Mouse (Mus musculus) heart, postnatal 0 days (tissue): ENCODE measurements around the gene Ltbp1. TPM values are rescaled to one million over a fixed set of nuclear protein-coding genes. Genes with fewer than 3 reads are reported as not detected.
A peak's percentile ranks its signal among the peaks of the same experiment; 100 is the strongest.

Experiments used
- ATAC-seq: fragments of 200-750 bp; cut with Nextera tagmentation; 2 replicates; pipeline ENCODE4 v1.8.0; 2017; ENCODE audit warnings: low read depth, moderate number of reproducible peaks, moderate library complexity; ENCODE audit not compliant: insufficient read depth
- DNase-seq: peaks from one replicate; pipeline ENCODE4 v3.0.0-alpha.2; 2016; ENCODE audit warnings: low spot score
- H3K27ac ChIP-seq: fragments of 300-500 bp; sonication (generic); 2 replicates; pipeline ENCODE4 v1.5.1; 2014; ENCODE audit warnings: low read depth, mild to moderate bottlenecking
- H3K27me3 ChIP-seq: fragments of 300-500 bp; sonication (generic); 2 replicates; pipeline ENCODE4 v1.6.1; 2014; ENCODE audit warnings: low read length, mixed read lengths; ENCODE audit not compliant: control insufficient read depth, insufficient read depth
- H3K36me3 ChIP-seq: fragments of 300-500 bp; sonication (generic); replicated peaks from 2 replicates; pipeline ENCODE4 v1.6.1; 2014; ENCODE audit warnings: low read length, mixed read lengths; ENCODE audit not compliant: control insufficient read depth, insufficient read depth
- H3K4me1 ChIP-seq: fragments of 300-500 bp; sonication (generic); 2 replicates; pipeline ENCODE4 v1.6.1; 2014; ENCODE audit warnings: antibody characterized with exemption; ENCODE audit not compliant: control insufficient read depth, insufficient read depth
- H3K4me2 ChIP-seq: fragments of 300-500 bp; sonication (generic); 2 replicates; pipeline ENCODE4 v1.6.1; 2014; ENCODE audit warnings: low read depth, mild to moderate bottlenecking, low read length, moderate library complexity
- H3K4me3 ChIP-seq: fragments of 300-500 bp; sonication (generic); 2 replicates; pipeline ENCODE4 v1.5.1; 2014; ENCODE audit warnings: low read depth, low read length
- H3K9ac ChIP-seq: fragments of 300-500 bp; sonication (generic); replicated peaks from 2 replicates; pipeline ENCODE4 v1.6.1; 2014; ENCODE audit warnings: low read depth, low read length, mixed read lengths
- H3K9me3 ChIP-seq: fragments of 300-500 bp; sonication (generic); replicated peaks from 2 replicates; pipeline ENCODE4 v1.6.1; 2016; ENCODE audit warnings: low read length; ENCODE audit not compliant: control insufficient read depth
- CTCF ChIP-seq: IDR thresholded peaks from 2 replicates; pipeline ENCODE4 v1.5.1; 2016; ENCODE audit warnings: antibody characterized with exemption, control low read depth, low read depth
- EP300 ChIP-seq: IDR thresholded peaks from 2 replicates; pipeline ENCODE4 v1.6.1; 2016; ENCODE audit warnings: antibody characterized with exemption, low read depth
- WGBS: fragments of 180-500 bp; shearing (Covaris S2); extraction: QIAGEN DNeasy Blood & Tissue Kit; methylation state at CpG from one replicate; pipeline ENCODE4 v1.1.7; 2014; 5-methylcytosine and 5-hydroxymethylcytosine counted together
- polyA plus RNA-seq: library from polyadenylated mRNA; unstranded; fragments of >200 nt; fragmentation: Nextera tagmentation; extraction: Ambion mirVana; gene quantifications from 2 replicates; pipeline ENCODE4 v1.2.1, GENCODE M21; 2015
- total RNA-seq: library from RNA; depleted of rRNA; stranded (reverse); fragments of >200 nt; gene quantifications from 2 replicates; pipeline ENCODE4 v1.2.3, GENCODE M21; 2014; ENCODE audit warnings: low replicate concordance

The Ltbp1 gene
- total and polyA plus RNA-seq, 2 experiments from 2014 or later: 11.8 to 43.0 TPM

GRCm38 (mm10) chr17:75177920-75178867 lies 172.8 kb downstream of the Ltbp1 start:
- WGBS: 22% methylated on average over 24 of the region's 24 CpGs
- Histone ChIP-seq H3K4me1 (no peaks in the 10 kb centered on the region; the same call in 1 of the 2 replicates), H3K9ac (0 out of 2 replicates have a peak overlapping the region, but pooled peaks have one; percentile 33)

DNA sequence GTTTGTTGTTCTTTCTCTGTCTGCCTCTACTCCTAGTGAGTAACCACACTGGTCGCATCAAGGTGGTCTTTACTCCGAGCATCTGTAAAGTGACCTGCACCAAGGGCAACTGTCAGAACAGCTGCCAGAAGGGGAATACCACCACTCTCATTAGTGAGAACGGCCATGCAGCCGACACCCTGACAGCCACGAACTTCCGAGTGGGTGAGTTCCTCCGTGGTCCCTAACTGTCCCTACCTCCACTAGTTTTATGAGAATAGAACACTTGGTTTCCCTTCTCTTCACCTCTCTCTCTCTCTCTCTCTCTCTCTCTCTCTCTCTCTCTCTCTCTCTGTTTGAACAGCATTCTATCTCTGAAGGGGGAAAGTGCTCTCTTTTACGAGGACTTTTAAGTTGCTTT lies 173.6 kb downstream of the Ltbp1 start:
- peak overlapping the region; percentile 56; the same call in 1 of the 2 replicates for H3K4me2 ChIP-seq
- 0 out of 2 replicates have a peak overlapping the region, but pooled peaks have one; percentile 33 for H3K9ac ChIP-seq
- no peaks in the 10 kb centered on the region for H3K36me3 ChIP-seq
- TF ChIP-seq CTCF (no peak), EP300 (no peak)
- DNase-seq (no peak), ATAC-seq (no peak)
- no peaks in the 10 kb centered on the region for H3K27me3 ChIP-seq
- H3K4me1 ChIP-seq: no peaks in the 10 kb centered on the region; the same call in 1 of the 2 replicates
- 51% methylated on average over 8 of the region's 8 CpGs for whole genome bisulfite sequencing
- H3K27ac ChIP-seq: peak overlapping the region; percentile 27; the same call in 1 of the 2 replicates
- no peaks in the 10 kb centered on the region for H3K9me3 ChIP-seq
- peak overlapping the region; percentile 24 for H3K4me3 ChIP-seq

More at GRCm38 (mm10) chr17:75177920-75178867, 172.8 kb downstream of the Ltbp1 start:
- H3K9me3 ChIP-seq: no peaks in the 10 kb centered on the region
- peak overlapping the region; percentile 27; the same call in 1 of the 2 replicates for H3K27ac ChIP-seq
- H3K36me3 ChIP-seq: no peaks in the 10 kb centered on the region
- TF ChIP-seq EP300 (no peak), CTCF (peak; percentile 16; the same call in 1 of the 2 replicates)
- H3K4me3 ChIP-seq: peak overlapping the region; percentile 24
- ATAC-seq: peak; percentile 40
- peak; percentile 39 for DNase-seq
- no peaks in the 10 kb centered on the region for H3K27me3 ChIP-seq
- H3K4me2 ChIP-seq: peak overlapping the region; percentile 56

GRCm38 (mm10) chr17:75180301-75180700 lies 174.9 kb downstream of the Ltbp1 start:
- no peaks in the 10 kb centered on the region; the same call in 1 of the 2 replicates for H3K4me1 ChIP-seq
- H3K27me3 ChIP-seq: no peaks in the 10 kb centered on the region
- ATAC-seq (no peak), DNase-seq (no peak)
- no peak overlapping the region for H3K4me2 ChIP-seq
- no peak overlapping the region for H3K9ac ChIP-seq
- H3K27ac ChIP-seq: no peak overlapping the region
- TF ChIP-seq CTCF (no peak), EP300 (no peak)
- H3K9me3 ChIP-seq: no peaks in the 10 kb centered on the region
- WGBS: 92% methylated on average over 4 of the region's 4 CpGs
- no peak overlapping the region for H3K4me3 ChIP-seq
- H3K36me3 ChIP-seq: no peaks in the 10 kb centered on the region

- WGBS: 76% methylated on average over 12 of the region's 12 CpGs
- Histone ChIP-seq H3K4me2 (no peak overlapping the region), H3K36me3 (no peaks in the 10 kb centered on the region), H3K27ac (no peak overlapping the region), H3K9ac (no peak overlapping the region), H3K9me3 (no peaks in the 10 kb centered on the region), H3K4me3 (no peak overlapping the region), H3K27me3 (no peaks in the 10 kb centered on the region), H3K4me1 (no peaks in the 10 kb centered on the region; the same call in 1 of the 2 replicates)
- TF ChIP-seq CTCF: no peak
- no peak for TF ChIP-seq EP300
- no peak for ATAC-seq
- DNase-seq: no peak
These were observed 175.7 kb downstream of the Ltbp1 start for GRCm38 (mm10) chr17:75180956-75181588.

DNA sequence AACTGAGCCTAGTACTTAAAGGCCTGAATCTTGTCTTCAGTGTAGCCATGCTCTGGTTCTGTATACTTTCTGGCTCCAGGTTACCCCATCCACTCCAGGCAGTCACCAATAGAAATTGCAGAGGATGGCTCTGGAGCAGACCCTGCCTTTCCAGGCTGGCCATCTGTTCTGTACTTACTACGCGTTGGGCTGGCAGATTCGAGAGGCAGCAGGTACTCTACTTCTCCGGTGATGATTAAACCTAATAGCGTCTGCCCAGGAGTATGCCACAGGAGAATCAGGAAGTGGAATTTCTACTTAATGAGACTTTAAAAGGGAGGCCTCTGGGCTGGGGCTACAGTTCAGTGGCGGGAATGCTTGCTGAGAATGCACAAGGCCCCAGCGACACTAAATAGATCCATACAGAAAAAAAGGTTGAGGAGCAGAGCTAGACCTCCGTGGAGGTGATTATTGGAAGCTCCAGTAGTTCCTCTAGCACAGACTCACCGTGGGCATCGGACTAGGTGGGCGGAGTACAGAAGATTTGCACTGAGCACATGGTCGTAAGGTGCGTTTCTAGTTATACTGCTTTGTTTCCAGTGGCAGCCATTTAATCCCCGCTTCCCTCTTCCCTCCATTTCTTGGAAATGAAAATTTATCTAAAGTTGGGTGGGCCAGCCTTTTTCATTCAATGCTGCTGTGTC lies 177.1 kb downstream of the Ltbp1 start:
- no peak overlapping the region for H3K9ac ChIP-seq
- no peaks in the 10 kb centered on the region for H3K9me3 ChIP-seq
- no peak overlapping the region for H3K4me3 ChIP-seq
- no peak for TF ChIP-seq CTCF
- no peak for TF ChIP-seq EP300
- no peak overlapping the region for H3K4me2 ChIP-seq
- no peak overlapping the region for H3K27ac ChIP-seq
- no peaks in the 10 kb centered on the region for H3K4me1 ChIP-seq
- 89% methylated on average over 14 of the region's 14 CpGs for WGBS
- H3K27me3 ChIP-seq: no peaks in the 10 kb centered on the region
- no peaks in the 10 kb centered on the region for H3K36me3 ChIP-seq
- no peak for DNase-seq
- no peak for ATAC-seq
